Mouse (Mus musculus): ENCODE data around the gene Nox4. TPM values are rescaled to one million over a fixed set of nuclear protein-coding genes. Genes with fewer than 3 reads are reported as not detected.
"Not testable (repeated sequence)": the region's sequence is repeated elsewhere in the genome, so short reads cannot be mapped to it uniquely, and the experiment has no call there.

Gene Nox4
- polyA plus RNA-seq, 1 experiment from 2014 or later = 5.2 TPM

DNA sequence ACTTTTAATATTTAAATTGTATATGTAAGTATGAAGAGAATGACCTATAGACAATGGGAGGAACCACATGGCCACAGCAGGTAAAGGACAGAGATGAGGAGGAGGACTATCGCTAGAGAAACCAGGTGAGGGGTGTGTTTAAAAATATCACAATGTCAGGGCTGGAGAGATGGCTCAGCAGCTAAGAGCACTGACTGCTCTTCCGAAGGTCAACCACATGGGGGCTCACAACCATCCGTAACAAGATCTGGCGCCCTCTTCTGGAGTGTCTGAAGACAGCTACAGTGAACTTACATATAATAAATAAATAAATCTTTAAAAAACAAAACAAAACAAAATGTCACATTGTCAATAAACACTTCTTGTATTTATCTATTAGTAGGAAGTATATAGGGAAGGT, 165.5 kb downstream of the Nox4 start:
- H3K36me3 ChIP-seq (replicated peaks); H3K27ac ChIP-seq (replicated peaks); H3K27me3 ChIP-seq (replicated peaks; ENCODE audit: low read depth, poor library complexity, severe bottlenecking); H3K4me1 ChIP-seq; H3K9me3 ChIP-seq; H3K4me3 ChIP-seq: not testable (repeated sequence)
- WGBS = 8% methylated on average over 4 of the region's 4 CpGs
- DNase-seq (ENCODE audit: low spot score) = peak; percentile 17

DNA sequence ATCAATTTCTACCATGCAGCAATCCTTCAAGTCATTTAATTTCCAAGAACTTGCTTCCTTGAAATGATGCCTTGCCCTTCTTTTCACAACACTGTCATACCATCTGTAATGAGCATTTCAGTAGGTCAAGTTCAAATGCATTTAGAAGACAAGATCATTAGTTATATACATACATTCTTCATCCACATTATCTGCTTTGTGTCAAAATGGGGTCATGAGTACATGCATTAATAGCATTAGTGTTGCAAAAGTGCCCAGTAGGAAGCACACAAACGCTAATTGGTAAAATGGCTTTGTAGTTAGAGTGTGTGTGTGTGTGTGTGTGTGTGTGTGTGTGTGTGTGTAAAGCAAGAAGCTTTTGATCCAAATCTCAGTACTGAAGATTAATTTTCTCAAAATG, 167.4 kb downstream of the Nox4 start:
- 88% methylated on average over 1 of the region's 1 CpGs for WGBS
- no peaks in the 10 kb centered on the region for H3K4me1 ChIP-seq
- no peak for DNase-seq (ENCODE audit: low spot score)
- no peak overlapping the region for H3K27ac ChIP-seq (replicated peaks)
- H3K9me3 ChIP-seq = no peaks in the 10 kb centered on the region
- no peaks in the 10 kb centered on the region for H3K27me3 ChIP-seq (replicated peaks; ENCODE audit: low read depth, poor library complexity, severe bottlenecking)
- no peaks in the 10 kb centered on the region for H3K36me3 ChIP-seq (replicated peaks)
- H3K4me3 ChIP-seq = no peak overlapping the region

Other genes starting within 250 kb of the Nox4 start
- not detected in 2 replicates for gene Vmn2r79, start 250.0 kb upstream of the Nox4 start, polyA plus RNA-seq (2016; fragmentation: Nextera tagmentation; extraction: Ambion mirVana)
- 0.53 and 1.3 TPM in 2 replicates for gene Tyr, start 247.4 kb downstream of the Nox4 start, polyA plus RNA-seq (2016; fragmentation: Nextera tagmentation; extraction: Ambion mirVana)